Mouse (Mus musculus) embryo, embryonic 11 days (tissue): ENCODE measurements at regions not wholly inside any gene's neighbourhood (a gene's known extent, or its start where the extent isn't known, plus 50 kb on each side); places are given as distances from the start of the nearest gene placed in this dataset.

Experiments
- DNase-seq: peaks from one replicate; pipeline ENCODE4 v3.0.0-alpha.2; 2015

DNA sequence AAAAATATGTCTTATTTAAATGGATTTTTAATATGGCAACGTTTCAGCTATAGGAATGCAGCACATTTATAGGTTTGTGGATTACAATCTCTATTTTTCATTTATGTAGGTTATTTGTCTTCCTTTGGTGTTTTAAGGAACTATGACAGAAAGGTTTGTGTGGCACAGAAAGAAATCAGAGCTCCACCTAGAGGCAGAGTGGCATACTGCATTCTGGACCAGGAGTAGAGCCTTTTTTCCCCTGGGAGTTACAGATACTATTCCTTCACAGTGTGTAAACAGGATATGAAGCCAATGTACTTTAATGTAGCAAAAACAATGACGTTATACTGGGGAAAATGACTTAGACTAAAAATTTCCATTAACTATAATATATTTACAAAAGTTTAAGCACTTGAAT, 94.9 kb upstream of the St8sia4 start:
- peak; percentile 79 for DNase-seq

DNA sequence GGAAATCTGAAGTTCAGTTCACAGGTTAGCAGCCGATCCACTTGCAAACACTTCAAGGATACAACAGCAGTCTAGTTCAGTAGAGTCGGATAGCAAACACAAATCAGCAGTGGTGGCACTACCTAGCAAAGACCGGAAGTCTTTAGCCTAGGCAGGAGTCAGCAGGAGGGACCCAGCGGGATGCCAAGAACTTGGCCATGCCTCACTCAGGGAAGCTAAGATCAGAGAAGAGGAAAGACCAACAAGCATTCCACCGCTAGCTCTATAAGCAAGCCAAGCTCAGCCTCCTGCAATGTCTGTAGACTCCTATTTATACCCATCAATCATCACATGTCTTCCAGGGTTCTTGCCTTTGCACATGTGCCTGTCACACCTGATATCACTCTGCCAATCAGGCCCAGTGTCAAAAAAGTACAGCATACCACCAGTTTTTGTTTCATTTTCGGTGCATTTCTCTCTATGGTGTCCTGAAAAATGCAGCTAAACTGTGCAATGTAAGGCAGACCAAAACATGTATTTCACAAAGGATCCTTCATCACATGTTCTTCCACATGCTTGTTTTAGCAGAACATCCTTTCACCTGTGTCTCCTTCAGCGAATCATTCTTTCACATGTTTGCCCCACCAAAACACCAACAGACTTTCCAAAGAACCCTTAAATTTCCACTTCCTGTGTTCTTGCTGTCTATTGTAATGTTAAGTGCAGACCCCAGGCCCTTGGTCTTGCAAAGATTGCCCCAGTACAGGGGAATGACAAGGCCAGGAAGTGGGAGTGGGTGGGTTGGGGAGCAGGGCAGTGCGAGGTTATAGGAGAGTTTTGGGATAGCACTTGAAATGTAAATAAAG, 86.9 kb upstream of the St8sia4 start:
- no peak for DNase-seq

DNA sequence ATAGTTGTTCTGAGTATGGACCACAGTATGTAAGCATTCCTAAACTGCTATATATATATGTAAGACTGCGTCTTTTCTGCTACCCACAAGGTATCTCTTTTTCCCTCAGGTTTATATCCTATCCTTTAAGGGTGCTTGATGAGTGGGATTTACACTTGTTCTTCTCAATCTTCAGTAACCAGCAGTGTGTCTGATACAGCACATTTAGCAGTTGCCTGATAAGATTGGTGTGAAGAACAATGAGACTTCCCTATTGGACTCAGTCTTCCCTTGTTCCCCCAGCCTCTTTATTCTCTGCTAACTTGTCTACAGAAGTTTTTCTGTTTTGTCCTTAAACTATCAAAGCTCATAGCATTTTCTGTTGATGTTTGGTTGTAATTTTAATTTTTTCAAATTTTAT, 86.1 kb upstream of the St8sia4 start:
- no peak for DNase-seq

DNA sequence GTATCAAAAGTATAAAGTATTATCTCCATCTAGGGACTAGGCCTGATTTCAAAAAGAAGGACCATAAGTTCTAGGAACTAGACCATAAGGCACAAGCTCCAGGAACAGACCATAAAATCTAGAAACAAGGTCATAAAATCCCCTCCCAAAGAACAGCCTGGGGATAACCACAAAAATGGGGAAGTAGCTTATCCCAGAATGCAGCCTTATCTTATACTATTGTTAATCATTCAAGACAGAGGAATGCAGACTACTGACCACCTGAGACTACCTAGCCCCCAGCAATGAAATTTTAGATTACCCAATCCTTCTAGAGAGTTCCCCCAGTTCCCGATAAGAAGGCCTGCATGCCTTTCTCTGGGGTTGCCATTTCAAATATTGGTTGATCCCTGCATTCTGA, 81.6 kb upstream of the St8sia4 start:
- DNase-seq, result no peak

DNA sequence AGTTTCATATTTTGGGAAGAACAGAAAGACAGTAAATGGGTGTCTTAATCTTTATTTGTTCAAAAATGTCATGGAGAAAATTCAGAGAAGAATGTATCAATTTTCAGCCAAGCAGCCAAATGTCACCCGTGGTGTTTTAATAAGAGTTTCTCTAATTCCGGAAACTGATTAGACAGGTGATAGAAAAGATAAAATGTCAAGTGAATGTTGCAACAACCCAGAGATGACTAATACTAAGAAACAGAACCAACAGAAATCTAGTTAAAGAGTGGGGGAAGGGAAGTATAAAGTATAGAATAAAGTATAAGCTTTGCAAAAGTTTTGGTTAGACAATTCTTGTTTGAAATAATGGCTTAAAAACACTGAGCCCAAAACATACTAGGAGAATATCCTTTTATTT, 79.9 kb upstream of the St8sia4 start:
- DNase-seq, result no peak

DNA sequence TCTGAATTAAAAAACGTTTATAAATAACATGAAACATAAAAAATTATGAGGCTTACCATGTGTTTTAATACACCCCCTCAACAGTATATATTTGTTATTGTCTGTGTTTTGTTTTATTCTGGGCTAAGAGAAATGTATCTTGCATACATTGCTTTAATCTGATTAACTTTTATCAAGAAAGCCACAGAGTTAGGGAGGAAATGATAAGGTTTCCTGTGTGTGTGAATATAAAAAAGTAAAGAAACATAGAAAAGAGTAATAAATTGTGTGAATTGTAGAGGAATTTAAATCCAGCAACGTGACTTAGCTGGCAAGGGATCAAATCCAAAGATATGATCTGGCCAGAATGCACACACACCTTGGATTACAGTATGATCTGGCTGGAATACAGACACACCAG, 77.1 kb upstream of the St8sia4 start:
- DNase-seq, result no peak

DNA sequence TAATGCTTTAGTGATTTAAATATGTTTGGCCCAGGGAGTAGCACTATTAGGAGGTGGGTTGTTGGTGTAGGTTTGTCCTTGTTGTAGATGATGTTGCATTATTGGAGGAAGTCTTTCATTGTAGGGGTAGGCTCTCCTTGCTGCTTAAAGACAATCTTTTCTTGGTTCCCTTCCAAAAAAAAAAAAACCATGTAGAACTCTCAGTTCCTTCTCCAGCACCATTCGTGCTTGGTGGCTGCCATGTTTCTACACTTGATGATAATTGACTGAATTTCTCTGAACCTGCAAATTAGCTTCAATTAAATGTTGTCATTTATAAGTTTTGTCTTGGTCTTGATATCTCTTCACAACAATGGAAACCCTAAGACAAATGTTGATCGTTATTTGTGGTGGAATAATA, 76.0 kb upstream of the St8sia4 start:
- DNase-seq, result no peak

DNA sequence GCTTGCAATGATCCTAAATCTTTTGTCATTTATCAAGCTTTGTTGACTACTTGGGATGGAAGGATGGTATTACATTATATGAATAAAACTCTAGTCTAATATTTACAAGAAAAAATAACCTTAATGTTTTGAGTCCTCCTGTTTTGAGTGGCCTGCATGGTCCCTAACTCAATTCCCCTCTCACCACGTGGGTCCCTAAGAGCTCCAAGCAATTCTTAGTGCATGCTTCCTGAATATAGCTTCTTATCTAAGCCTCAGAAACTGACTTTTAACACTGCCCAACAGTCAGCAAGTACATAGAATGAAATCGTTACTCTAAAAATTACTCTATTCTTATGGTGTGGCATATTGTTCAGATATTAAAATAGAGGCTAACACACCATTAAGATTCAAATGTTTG, 52.1 kb upstream of the St8sia4 start:
- no peak for DNase-seq

DNA sequence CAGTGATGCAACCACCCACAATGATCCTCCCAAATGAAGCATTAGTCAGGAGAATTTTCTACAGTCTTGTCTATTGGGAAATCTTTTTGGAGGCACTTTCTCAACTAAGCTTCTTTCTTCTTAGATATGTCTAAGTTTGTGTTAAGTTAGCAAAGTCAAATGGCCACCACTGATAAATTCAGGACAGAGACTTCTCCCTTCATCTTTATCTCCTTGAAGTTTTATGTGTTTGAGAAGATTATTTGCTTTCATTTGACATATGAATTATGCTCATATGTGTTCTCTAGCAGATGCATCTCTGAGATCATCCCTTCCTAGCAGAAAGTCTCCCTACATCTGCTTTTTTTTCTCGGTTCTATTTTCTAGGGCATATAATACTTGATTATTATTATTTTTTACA, 51.4 kb upstream of the St8sia4 start:
- DNase-seq, result no peak
